Mouse (Mus musculus): ENCODE data around the gene Il24. TPM values are rescaled to one million over a fixed set of nuclear protein-coding genes. Genes with fewer than 3 reads are reported as not detected.

The Il24 gene
- polyA plus RNA-seq, 1 experiment, result not detected

GRCm38 (mm10) chr1:130864238-130864637, 23.0 kb downstream of the Il24 start:
- H3K27me3 ChIP-seq (ENCODE audit: control insufficient read depth, insufficient read depth, low read length, poor library complexity, severe bottlenecking), result no peaks in the 10 kb centered on the region
- H3K36me3 ChIP-seq (ENCODE audit: control insufficient read depth, insufficient read depth, low read length, poor library complexity, severe bottlenecking), result no peaks in the 10 kb centered on the region
- no peak overlapping the region for H3K27ac ChIP-seq (ENCODE audit: insufficient read depth, low read length)
- no peak overlapping the region for H3K9ac ChIP-seq (ENCODE audit: low read depth, poor library complexity, severe bottlenecking)
- H3K4me1 ChIP-seq (ENCODE audit: control insufficient read depth, insufficient read depth, low read length), result no peaks in the 10 kb centered on the region
- H3K4me3 ChIP-seq (ENCODE audit: low read depth, low read length), result no peak overlapping the region
- H3K9me3 ChIP-seq (replicated peaks; ENCODE audit: control insufficient read depth, insufficient read depth, low read length, poor library complexity, severe bottlenecking), result no peaks in the 10 kb centered on the region
- TF ChIP-seq CTCF (IDR thresholded peaks at IDR 0.05; ENCODE audit: low read depth, low read length) (no peak), POLR2A (IDR thresholded peaks at IDR 0.05; ENCODE audit: insufficient read depth, low read length) (no peak), EP300 (IDR thresholded peaks at IDR 0.05; ENCODE audit: insufficient read depth, low read depth, low read length) (no peak)

- Histone ChIP-seq H3K9ac (ENCODE audit: low read depth, poor library complexity, severe bottlenecking) (no peak overlapping the region), H3K9me3 (replicated peaks; ENCODE audit: control insufficient read depth, insufficient read depth, low read length, poor library complexity, severe bottlenecking) (no peaks in the 10 kb centered on the region), H3K27me3 (ENCODE audit: control insufficient read depth, insufficient read depth, low read length, poor library complexity, severe bottlenecking) (peaks cover 2% of the 10 kb centered on the region; the same call in 1 of the 2 replicates), H3K4me1 (ENCODE audit: control insufficient read depth, insufficient read depth, low read length) (no peaks in the 10 kb centered on the region), H3K36me3 (ENCODE audit: control insufficient read depth, insufficient read depth, low read length, poor library complexity, severe bottlenecking) (no peaks in the 10 kb centered on the region), H3K27ac (ENCODE audit: insufficient read depth, low read length) (no peak overlapping the region), H3K4me3 (ENCODE audit: low read depth, low read length) (no peak overlapping the region)
- TF ChIP-seq CTCF (IDR thresholded peaks at IDR 0.05; ENCODE audit: low read depth, low read length), result no peak
- TF ChIP-seq POLR2A (IDR thresholded peaks at IDR 0.05; ENCODE audit: insufficient read depth, low read length), result no peak
- no peak for TF ChIP-seq EP300 (IDR thresholded peaks at IDR 0.05; ENCODE audit: insufficient read depth, low read depth, low read length)
Observed at GRCm38 (mm10) chr1:130857456-130857855, 29.8 kb downstream of the Il24 start.

GRCm38 (mm10) chr1:130855723-130856122, 31.5 kb downstream of the Il24 start:
- no peaks in the 10 kb centered on the region for H3K36me3 ChIP-seq (ENCODE audit: control insufficient read depth, insufficient read depth, low read length, poor library complexity, severe bottlenecking)
- peaks cover 2% of the 10 kb centered on the region; the same call in 1 of the 2 replicates for H3K27me3 ChIP-seq (ENCODE audit: control insufficient read depth, insufficient read depth, low read length, poor library complexity, severe bottlenecking)
- no peak overlapping the region for H3K27ac ChIP-seq (ENCODE audit: insufficient read depth, low read length)
- no peak overlapping the region for H3K4me3 ChIP-seq (ENCODE audit: low read depth, low read length)
- H3K9me3 ChIP-seq (replicated peaks; ENCODE audit: control insufficient read depth, insufficient read depth, low read length, poor library complexity, severe bottlenecking), result no peaks in the 10 kb centered on the region
- H3K4me1 ChIP-seq (ENCODE audit: control insufficient read depth, insufficient read depth, low read length), result no peaks in the 10 kb centered on the region
- H3K9ac ChIP-seq (ENCODE audit: low read depth, poor library complexity, severe bottlenecking), result no peak overlapping the region
- TF ChIP-seq POLR2A (IDR thresholded peaks at IDR 0.05; ENCODE audit: insufficient read depth, low read length) (no peak), EP300 (IDR thresholded peaks at IDR 0.05; ENCODE audit: insufficient read depth, low read depth, low read length) (no peak), CTCF (IDR thresholded peaks at IDR 0.05; ENCODE audit: low read depth, low read length) (no peak)

GRCm38 (mm10) chr1:130854819-130855218, 32.4 kb downstream of the Il24 start:
- no peaks in the 10 kb centered on the region for H3K4me1 ChIP-seq (ENCODE audit: control insufficient read depth, insufficient read depth, low read length)
- H3K36me3 ChIP-seq (ENCODE audit: control insufficient read depth, insufficient read depth, low read length, poor library complexity, severe bottlenecking), result no peaks in the 10 kb centered on the region
- TF ChIP-seq EP300 (IDR thresholded peaks at IDR 0.05; ENCODE audit: insufficient read depth, low read depth, low read length), result no peak
- no peak for TF ChIP-seq CTCF (IDR thresholded peaks at IDR 0.05; ENCODE audit: low read depth, low read length)
- TF ChIP-seq POLR2A (IDR thresholded peaks at IDR 0.05; ENCODE audit: insufficient read depth, low read length), result no peak
- H3K27ac ChIP-seq (ENCODE audit: insufficient read depth, low read length), result no peak overlapping the region
- no peaks in the 10 kb centered on the region for H3K9me3 ChIP-seq (replicated peaks; ENCODE audit: control insufficient read depth, insufficient read depth, low read length, poor library complexity, severe bottlenecking)
- peaks cover 2% of the 10 kb centered on the region; the same call in 1 of the 2 replicates for H3K27me3 ChIP-seq (ENCODE audit: control insufficient read depth, insufficient read depth, low read length, poor library complexity, severe bottlenecking)
- H3K4me3 ChIP-seq (ENCODE audit: low read depth, low read length), result no peak overlapping the region
- H3K9ac ChIP-seq (ENCODE audit: low read depth, poor library complexity, severe bottlenecking), result no peak overlapping the region

- H3K36me3 ChIP-seq (ENCODE audit: control insufficient read depth, insufficient read depth, low read length, poor library complexity, severe bottlenecking), result no peaks in the 10 kb centered on the region
- H3K9me3 ChIP-seq (replicated peaks; ENCODE audit: control insufficient read depth, insufficient read depth, low read length, poor library complexity, severe bottlenecking), result no peaks in the 10 kb centered on the region
- H3K4me1 ChIP-seq (ENCODE audit: control insufficient read depth, insufficient read depth, low read length), result no peaks in the 10 kb centered on the region
- H3K27ac ChIP-seq (ENCODE audit: insufficient read depth, low read length), result no peak overlapping the region
- H3K27me3 ChIP-seq (ENCODE audit: control insufficient read depth, insufficient read depth, low read length, poor library complexity, severe bottlenecking), result peaks cover 2% of the 10 kb centered on the region; the same call in 1 of the 2 replicates
- H3K9ac ChIP-seq (ENCODE audit: low read depth, poor library complexity, severe bottlenecking), result no peak overlapping the region
- no peak overlapping the region for H3K4me3 ChIP-seq (ENCODE audit: low read depth, low read length)
- TF ChIP-seq CTCF (IDR thresholded peaks at IDR 0.05; ENCODE audit: low read depth, low read length), result no peak
Observed at GRCm38 (mm10) chr1:130850405-130850804, 36.8 kb downstream of the Il24 start.

GRCm38 (mm10) chr1:130849530-130850214, 37.6 kb downstream of the Il24 start:
- no peaks in the 10 kb centered on the region for H3K9me3 ChIP-seq (replicated peaks; ENCODE audit: control insufficient read depth, insufficient read depth, low read length, poor library complexity, severe bottlenecking)
- H3K27me3 ChIP-seq (ENCODE audit: control insufficient read depth, insufficient read depth, low read length, poor library complexity, severe bottlenecking), result no peaks in the 10 kb centered on the region
- no peak overlapping the region for H3K27ac ChIP-seq (ENCODE audit: insufficient read depth, low read length)
- TF ChIP-seq CTCF (IDR thresholded peaks at IDR 0.05; ENCODE audit: low read depth, low read length), result no peak
- TF ChIP-seq EP300 (IDR thresholded peaks at IDR 0.05; ENCODE audit: insufficient read depth, low read depth, low read length), result no peak
- no peak for TF ChIP-seq POLR2A (IDR thresholded peaks at IDR 0.05; ENCODE audit: insufficient read depth, low read length)
- H3K4me3 ChIP-seq (ENCODE audit: low read depth, low read length), result no peak overlapping the region
- H3K36me3 ChIP-seq (ENCODE audit: control insufficient read depth, insufficient read depth, low read length, poor library complexity, severe bottlenecking), result no peaks in the 10 kb centered on the region
- no peaks in the 10 kb centered on the region for H3K4me1 ChIP-seq (ENCODE audit: control insufficient read depth, insufficient read depth, low read length)
- H3K9ac ChIP-seq (ENCODE audit: low read depth, poor library complexity, severe bottlenecking), result no peak overlapping the region

All from ES-Bruce4 (cell line).